Mouse (Mus musculus): ENCODE results near the gene Pcca. TPM values are rescaled to one million over a fixed set of nuclear protein-coding genes. Genes with fewer than 3 reads are reported as not detected.

The Pcca gene
- total RNA-seq, 2 experiments from 2014 or later, result 2.9 to 12.6 TPM

GRCm38 (mm10) chr14:122720989-122721388 is 186.9 kb downstream of the Pcca start:
- no peak for ATAC-seq (replicated peaks; ENCODE audit: low FRiP score, poor library complexity, severe bottlenecking)

- no peak for ATAC-seq (replicated peaks; ENCODE audit: low FRiP score, poor library complexity, severe bottlenecking)
Measured at GRCm38 (mm10) chr14:122721750-122722149, 187.6 kb downstream of the Pcca start.

GRCm38 (mm10) chr14:122726456-122726855 is 192.3 kb downstream of the Pcca start:
- ATAC-seq (replicated peaks; ENCODE audit: low FRiP score, poor library complexity, severe bottlenecking), result no peak

GRCm38 (mm10) chr14:122729431-122730073 is 195.4 kb downstream of the Pcca start:
- ATAC-seq (replicated peaks; ENCODE audit: low FRiP score, poor library complexity, severe bottlenecking), result no peak

GRCm38 (mm10) chr14:122730921-122731551 is 196.9 kb downstream of the Pcca start:
- ATAC-seq (replicated peaks; ENCODE audit: low FRiP score, poor library complexity, severe bottlenecking), result no peak

GRCm38 (mm10) chr14:122736806-122737205 is 202.7 kb downstream of the Pcca start:
- ATAC-seq (replicated peaks; ENCODE audit: low FRiP score, poor library complexity, severe bottlenecking), result no peak

- no peak for ATAC-seq (replicated peaks; ENCODE audit: low FRiP score, poor library complexity, severe bottlenecking)
Measured at GRCm38 (mm10) chr14:122747860-122748842, 214.0 kb downstream of the Pcca start.

- ATAC-seq (replicated peaks; ENCODE audit: low FRiP score, poor library complexity, severe bottlenecking), result no peak
Measured at GRCm38 (mm10) chr14:122751552-122751951, 217.4 kb downstream of the Pcca start.

GRCm38 (mm10) chr14:122753278-122753677 is 219.2 kb downstream of the Pcca start:
- no peak for ATAC-seq (replicated peaks; ENCODE audit: low FRiP score, poor library complexity, severe bottlenecking)

GRCm38 (mm10) chr14:122754311-122754710 is 220.2 kb downstream of the Pcca start:
- ATAC-seq (replicated peaks; ENCODE audit: low FRiP score, poor library complexity, severe bottlenecking), result no peak

- ATAC-seq (replicated peaks; ENCODE audit: low FRiP score, poor library complexity, severe bottlenecking), result no peak
Measured at GRCm38 (mm10) chr14:122755559-122755958, 221.4 kb downstream of the Pcca start.

GRCm38 (mm10) chr14:122756671-122757070 is 222.5 kb downstream of the Pcca start:
- ATAC-seq (replicated peaks; ENCODE audit: low FRiP score, poor library complexity, severe bottlenecking), result no peak

- ATAC-seq (replicated peaks; ENCODE audit: low FRiP score, poor library complexity, severe bottlenecking), result no peak
Measured at GRCm38 (mm10) chr14:122759890-122760289, 225.8 kb downstream of the Pcca start.

- ATAC-seq (replicated peaks; ENCODE audit: low FRiP score, poor library complexity, severe bottlenecking), result no peak
Measured at GRCm38 (mm10) chr14:122760803-122761202, 226.7 kb downstream of the Pcca start.

GRCm38 (mm10) chr14:122762603-122763002 is 228.5 kb downstream of the Pcca start:
- ATAC-seq (replicated peaks; ENCODE audit: low FRiP score, poor library complexity, severe bottlenecking), result no peak

GRCm38 (mm10) chr14:122765951-122766350 is 231.8 kb downstream of the Pcca start:
- ATAC-seq (replicated peaks; ENCODE audit: low FRiP score, poor library complexity, severe bottlenecking), result no peak

- no peak for ATAC-seq (replicated peaks; ENCODE audit: low FRiP score, poor library complexity, severe bottlenecking)
Measured at GRCm38 (mm10) chr14:122766448-122766847, 232.3 kb downstream of the Pcca start.

GRCm38 (mm10) chr14:122784701-122785100 is 250.6 kb downstream of the Pcca start:
- ATAC-seq (replicated peaks; ENCODE audit: low FRiP score, poor library complexity, severe bottlenecking), result no peak

GRCm38 (mm10) chr14:122788199-122788598 is 254.1 kb downstream of the Pcca start:
- ATAC-seq (replicated peaks; ENCODE audit: low FRiP score, poor library complexity, severe bottlenecking), result no peak

GRCm38 (mm10) chr14:122790111-122790510 is 256.0 kb downstream of the Pcca start:
- ATAC-seq (replicated peaks; ENCODE audit: low FRiP score, poor library complexity, severe bottlenecking), result no peak
